Mouse (Mus musculus) frontal cortex, postnatal 10 days (tissue): ENCODE data around the gene Prss47.

Source experiments
- DNase-seq, 2 experiments: peaks; one replicate each; pipeline ENCODE4 v3.0.0; 2022; ENCODE audit warnings: low spot score in 2 of 2, mixed read lengths in 1 of 2

Prss47 gene

GRCm38 (mm10) chr13:65052660-65053059 is at the start of gene Prss47:
TSS of gene Prss47 (minus strand) at chr13:65052760.
- no peak for DNase-seq

- no peak for DNase-seq
Measured at GRCm38 (mm10) chr13:65101232-65101631, 48.7 kb upstream of the Prss47 start.

- DNase-seq, result no peak
Measured at GRCm38 (mm10) chr13:65100678-65101077, 48.1 kb upstream of the Prss47 start.

- no peak for DNase-seq
Measured at GRCm38 (mm10) chr13:65097018-65097417, 44.5 kb upstream of the Prss47 start.

- no peak for DNase-seq
Measured at GRCm38 (mm10) chr13:65095923-65096322, 43.4 kb upstream of the Prss47 start.

GRCm38 (mm10) chr13:65069969-65070368 is 17.4 kb upstream of the Prss47 start:
- DNase-seq, result no peak

- DNase-seq, result no peak
Measured at GRCm38 (mm10) chr13:65035057-65035456, 17.5 kb downstream of the Prss47 start.

GRCm38 (mm10) chr13:65032758-65033157 is 19.8 kb downstream of the Prss47 start, which contains the start of gene Spata31d1c:
TSS of gene Spata31d1c (plus strand) at chr13:65033058.
- no peak for DNase-seq

GRCm38 (mm10) chr13:65011052-65011738 is 41.4 kb downstream of the Prss47 start:
- no peak for DNase-seq

- no peak for DNase-seq
Measured at GRCm38 (mm10) chr13:65007971-65008370, 44.6 kb downstream of the Prss47 start.

- no peak for DNase-seq
Measured at GRCm38 (mm10) chr13:65006760-65007159, 45.8 kb downstream of the Prss47 start.

- no peak for DNase-seq
Measured at GRCm38 (mm10) chr13:65005414-65005813, 47.1 kb downstream of the Prss47 start.
